Mouse (Mus musculus): ENCODE measurements at regions not wholly inside any gene's neighbourhood (a gene's known extent, or its start where the extent isn't known, plus 50 kb on each side); places are given as distances from the start of the nearest gene placed in this dataset.

DNA sequence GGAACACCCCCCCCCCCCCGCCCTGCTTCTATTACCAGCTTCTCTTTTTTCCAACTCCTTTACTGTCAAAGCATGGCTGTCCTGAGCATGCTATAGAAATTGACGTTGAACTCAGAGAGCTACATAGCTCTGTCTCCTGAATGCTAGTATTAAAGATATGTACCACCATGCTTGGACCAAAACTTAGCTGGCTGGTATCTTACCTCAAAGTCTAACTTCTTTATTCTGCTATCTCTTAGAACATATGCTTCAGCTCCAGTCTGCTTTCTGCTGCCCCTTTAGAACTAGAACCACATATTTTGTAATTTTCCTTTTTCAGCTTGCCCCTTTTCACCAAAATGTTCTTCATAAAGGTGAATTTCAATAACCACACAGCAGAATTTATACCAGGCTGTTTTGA, 205.9 kb upstream of the Sema3a start:
- 65% methylated on average over 2 of the region's 2 CpGs for WGBS
- no peak overlapping the region for H3K27ac ChIP-seq (ENCODE audit: insufficient read depth, low read length)
- TF ChIP-seq POLR2A (IDR thresholded peaks at IDR 0.05; ENCODE audit: low read depth, low read length) (no peak), CTCF (IDR thresholded peaks at IDR 0.05; ENCODE audit: extremely low read depth, insufficient read depth, insufficient read length, insufficient replicate concordance) (no peak)
- no peak overlapping the region for H3K4me3 ChIP-seq (ENCODE audit: extremely low read depth, insufficient read depth, insufficient read length)
- no peaks in the 10 kb centered on the region for H3K4me1 ChIP-seq (ENCODE audit: control insufficient read depth, insufficient read depth, insufficient read length)
- no peak for DNase-seq (ENCODE audit: low read depth in 1 of 2, low spot score in 2 of 2)
- no peaks in the 10 kb centered on the region for H3K27me3 ChIP-seq (ENCODE audit: control insufficient read depth, insufficient read depth, low read length)
- no peaks in the 10 kb centered on the region for H3K36me3 ChIP-seq (ENCODE audit: control insufficient read depth, insufficient read depth, low read length)

DNA sequence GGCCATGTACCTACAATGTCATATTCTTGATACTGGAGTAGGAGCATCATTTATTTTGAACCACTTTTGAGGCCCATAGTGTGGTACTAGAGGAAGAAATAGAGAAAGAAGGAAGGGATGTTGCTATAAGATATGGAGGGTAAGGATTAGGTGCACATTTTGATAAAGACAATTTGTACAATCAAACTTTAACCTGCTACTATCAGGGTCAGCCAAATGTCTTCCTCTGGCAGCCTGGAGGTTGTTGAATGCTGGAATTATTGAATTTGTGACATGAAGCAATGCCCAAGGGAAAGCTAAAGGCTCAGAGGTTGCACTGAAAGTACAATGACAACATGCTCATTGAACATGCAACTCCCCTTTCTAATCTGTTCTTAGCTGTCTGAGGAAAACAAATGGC, 202.3 kb upstream of the Sema3a start:
- no peak overlapping the region for H3K4me3 ChIP-seq (ENCODE audit: extremely low read depth, insufficient read depth, insufficient read length)
- no peak for DNase-seq (ENCODE audit: low read depth in 1 of 2, low spot score in 2 of 2)
- H3K4me1 ChIP-seq (ENCODE audit: control insufficient read depth, insufficient read depth, insufficient read length): no peaks in the 10 kb centered on the region
- no peaks in the 10 kb centered on the region for H3K36me3 ChIP-seq (ENCODE audit: control insufficient read depth, insufficient read depth, low read length)
- no peak for TF ChIP-seq CTCF (IDR thresholded peaks at IDR 0.05; ENCODE audit: extremely low read depth, insufficient read depth, insufficient read length, insufficient replicate concordance)
- no peak for TF ChIP-seq POLR2A (IDR thresholded peaks at IDR 0.05; ENCODE audit: low read depth, low read length)
- no peaks in the 10 kb centered on the region for H3K27me3 ChIP-seq (ENCODE audit: control insufficient read depth, insufficient read depth, low read length)
- no peak overlapping the region for H3K27ac ChIP-seq (ENCODE audit: insufficient read depth, low read length)

- Histone ChIP-seq H3K4me1 (ENCODE audit: control insufficient read depth, insufficient read depth, insufficient read length) (no peaks in the 10 kb centered on the region), H3K27me3 (ENCODE audit: control insufficient read depth, insufficient read depth, low read length) (no peaks in the 10 kb centered on the region), H3K36me3 (ENCODE audit: control insufficient read depth, insufficient read depth, low read length) (no peaks in the 10 kb centered on the region), H3K4me3 (ENCODE audit: extremely low read depth, insufficient read depth, insufficient read length) (no peak overlapping the region), H3K27ac (ENCODE audit: insufficient read depth, low read length) (no peak overlapping the region)
- TF ChIP-seq POLR2A (IDR thresholded peaks at IDR 0.05; ENCODE audit: low read depth, low read length) (no peak), CTCF (IDR thresholded peaks at IDR 0.05; ENCODE audit: extremely low read depth, insufficient read depth, insufficient read length, insufficient replicate concordance) (no peak)
- no peak for DNase-seq (ENCODE audit: low read depth in 1 of 2, low spot score in 2 of 2)
Measured at GRCm38 (mm10) chr5:12925466-12925865, 199.7 kb upstream of the Sema3a start.

DNA sequence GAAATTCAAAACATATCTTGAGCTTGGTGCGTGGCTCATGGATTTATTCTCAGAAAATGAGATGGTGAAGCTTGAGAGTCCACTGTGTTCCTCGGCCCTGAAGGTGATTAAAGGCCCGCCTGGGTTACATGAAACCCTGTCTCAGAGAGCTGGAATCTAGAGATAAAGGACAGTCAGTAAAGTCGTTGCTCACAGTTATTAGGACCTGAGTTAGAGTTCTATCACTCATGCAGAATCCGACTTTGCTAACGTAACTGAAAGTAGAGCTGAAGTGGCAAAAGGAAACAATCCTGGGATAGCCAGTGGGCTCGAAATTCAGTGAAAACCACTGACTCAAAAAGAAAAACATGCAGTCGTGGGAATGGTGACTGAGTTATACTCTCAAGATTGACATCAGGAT, 198.9 kb upstream of the Sema3a start:
- TF ChIP-seq POLR2A (IDR thresholded peaks at IDR 0.05; ENCODE audit: low read depth, low read length): no peak
- no peak for TF ChIP-seq CTCF (IDR thresholded peaks at IDR 0.05; ENCODE audit: extremely low read depth, insufficient read depth, insufficient read length, insufficient replicate concordance)
- Histone ChIP-seq H3K27me3 (ENCODE audit: control insufficient read depth, insufficient read depth, low read length) (no peaks in the 10 kb centered on the region), H3K27ac (ENCODE audit: insufficient read depth, low read length) (no peak overlapping the region), H3K4me3 (ENCODE audit: extremely low read depth, insufficient read depth, insufficient read length) (no peak overlapping the region), H3K36me3 (ENCODE audit: control insufficient read depth, insufficient read depth, low read length) (no peaks in the 10 kb centered on the region), H3K4me1 (ENCODE audit: control insufficient read depth, insufficient read depth, insufficient read length) (no peaks in the 10 kb centered on the region)
- no peak for DNase-seq (ENCODE audit: low read depth in 1 of 2, low spot score in 2 of 2)
- WGBS: 78% methylated on average over 8 of the region's 8 CpGs

DNA sequence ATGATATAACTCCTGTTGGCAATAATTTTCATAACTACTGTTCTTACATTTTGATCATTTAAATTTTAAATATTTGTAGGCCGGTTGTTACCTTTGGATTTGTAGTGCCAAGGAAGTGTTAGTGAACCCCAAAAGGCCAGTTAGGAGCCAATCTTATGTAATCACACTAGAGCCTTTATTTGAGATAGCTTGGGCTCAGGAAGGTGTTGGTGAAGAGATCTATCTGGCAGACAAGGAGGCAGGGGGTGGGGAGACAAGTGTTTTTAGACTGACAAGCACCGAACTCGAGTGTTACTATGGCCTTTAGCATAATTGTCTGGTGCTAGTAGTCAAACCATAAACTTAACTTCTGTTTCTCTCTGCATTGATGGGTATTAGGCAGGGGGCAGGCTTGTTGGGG, 198.0 kb upstream of the Sema3a start:
- 94% methylated on average over 3 of the region's 3 CpGs for WGBS

GRCm38 (mm10) chr5:12937052-12937451, 188.2 kb upstream of the Sema3a start:
- TF ChIP-seq POLR2A (IDR thresholded peaks at IDR 0.05; ENCODE audit: low read depth, low read length) (no peak), CTCF (IDR thresholded peaks at IDR 0.05; ENCODE audit: extremely low read depth, insufficient read depth, insufficient read length, insufficient replicate concordance) (no peak)
- no peak for DNase-seq (ENCODE audit: low read depth in 1 of 2, low spot score in 2 of 2)
- no peak overlapping the region for H3K4me3 ChIP-seq (ENCODE audit: extremely low read depth, insufficient read depth, insufficient read length)
- WGBS: 71% methylated on average over 5 of the region's 5 CpGs
- no peak overlapping the region for H3K27ac ChIP-seq (ENCODE audit: insufficient read depth, low read length)
- no peaks in the 10 kb centered on the region for H3K4me1 ChIP-seq (ENCODE audit: control insufficient read depth, insufficient read depth, insufficient read length)
- H3K27me3 ChIP-seq (ENCODE audit: control insufficient read depth, insufficient read depth, low read length): no peaks in the 10 kb centered on the region
- no peaks in the 10 kb centered on the region for H3K36me3 ChIP-seq (ENCODE audit: control insufficient read depth, insufficient read depth, low read length)

More for the DNA sequence above, 198.0 kb upstream of the Sema3a start:
- Histone ChIP-seq H3K27me3 (ENCODE audit: control insufficient read depth, insufficient read depth, low read length) (no peaks in the 10 kb centered on the region), H3K36me3 (ENCODE audit: control insufficient read depth, insufficient read depth, low read length) (no peaks in the 10 kb centered on the region), H3K4me1 (ENCODE audit: control insufficient read depth, insufficient read depth, insufficient read length) (no peaks in the 10 kb centered on the region), H3K27ac (ENCODE audit: insufficient read depth, low read length) (no peak overlapping the region), H3K4me3 (ENCODE audit: extremely low read depth, insufficient read depth, insufficient read length) (no peak overlapping the region)
- TF ChIP-seq CTCF (IDR thresholded peaks at IDR 0.05; ENCODE audit: extremely low read depth, insufficient read depth, insufficient read length, insufficient replicate concordance) (no peak), POLR2A (IDR thresholded peaks at IDR 0.05; ENCODE audit: low read depth, low read length) (no peak)
- DNase-seq (ENCODE audit: low read depth in 1 of 2, low spot score in 2 of 2): no peak

GRCm38 (mm10) chr5:12938162-12938852, 186.9 kb upstream of the Sema3a start:
- TF ChIP-seq CTCF (IDR thresholded peaks at IDR 0.05; ENCODE audit: extremely low read depth, insufficient read depth, insufficient read length, insufficient replicate concordance): no peak
- TF ChIP-seq POLR2A (IDR thresholded peaks at IDR 0.05; ENCODE audit: low read depth, low read length): no peak
- H3K27ac ChIP-seq (ENCODE audit: insufficient read depth, low read length): no peak overlapping the region
- no peak for DNase-seq (ENCODE audit: low read depth in 1 of 2, low spot score in 2 of 2)
- no peaks in the 10 kb centered on the region for H3K36me3 ChIP-seq (ENCODE audit: control insufficient read depth, insufficient read depth, low read length)
- 88% methylated on average over 2 of the region's 2 CpGs for WGBS
- no peaks in the 10 kb centered on the region for H3K27me3 ChIP-seq (ENCODE audit: control insufficient read depth, insufficient read depth, low read length)
- no peak overlapping the region for H3K4me3 ChIP-seq (ENCODE audit: extremely low read depth, insufficient read depth, insufficient read length)
- no peaks in the 10 kb centered on the region for H3K4me1 ChIP-seq (ENCODE audit: control insufficient read depth, insufficient read depth, insufficient read length)
